Mouse (Mus musculus): Measurements from ENCODE around the gene Gna14.

The Gna14 gene

GRCm38 (mm10) chr19:16593975-16594317 lies 158.4 kb downstream of the Gna14 start:
- DNase-seq (ENCODE audit: low spot score): no peak

DNA sequence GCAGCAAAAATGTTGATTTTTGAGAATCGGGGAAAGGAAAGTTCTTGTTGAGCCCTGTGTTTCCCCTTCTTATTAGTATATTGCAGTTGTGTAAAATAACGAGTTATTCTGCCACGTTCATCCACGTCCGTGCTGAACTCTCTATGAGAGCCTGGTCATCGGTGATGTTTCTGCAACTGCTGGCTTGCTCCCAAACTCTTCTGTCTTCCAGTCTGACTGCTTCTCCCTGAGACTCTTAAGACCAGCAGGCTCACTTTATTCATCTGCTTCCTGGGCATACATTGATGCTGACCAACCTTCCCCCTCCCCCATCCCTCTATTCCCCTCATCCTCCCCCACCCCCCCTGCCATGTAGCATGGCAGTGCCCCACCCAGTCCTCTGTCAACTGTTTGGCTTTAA lies 161.7 kb downstream of the Gna14 start:
- DNase-seq (ENCODE audit: low spot score): no peak

DNA sequence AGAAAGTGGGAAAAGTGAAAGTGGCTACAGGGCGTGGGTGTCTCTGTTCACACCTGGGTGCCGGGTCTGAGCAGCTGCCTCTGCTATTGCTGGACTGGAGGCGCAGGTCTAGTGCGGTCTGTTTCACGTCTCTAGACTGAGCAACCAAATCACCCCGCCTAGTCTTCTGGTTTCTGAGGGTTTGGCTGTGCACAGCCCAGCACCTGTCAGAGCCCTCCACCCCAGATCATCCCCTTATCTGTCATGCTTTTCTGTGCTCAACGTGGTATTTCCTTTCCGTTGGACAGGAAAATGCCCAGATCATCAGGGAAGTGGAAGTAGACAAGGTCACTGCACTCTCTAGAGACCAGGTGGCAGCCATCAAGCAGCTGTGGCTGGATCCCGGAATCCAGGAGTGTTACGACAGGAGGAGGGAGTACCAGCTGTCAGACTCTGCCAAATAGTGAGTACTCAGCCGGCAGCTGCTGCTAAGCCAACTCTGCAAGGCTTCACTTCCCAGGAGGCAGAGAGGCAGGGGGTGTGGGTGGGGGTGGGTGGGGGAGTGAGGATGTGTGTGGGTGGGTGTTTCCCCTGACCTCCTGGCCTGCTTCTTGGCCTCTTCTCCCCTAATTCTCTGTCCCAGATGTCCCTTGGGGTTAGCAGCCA lies 163.2 kb downstream of the Gna14 start:
- DNase-seq (ENCODE audit: low spot score): peak; percentile 11

DNA sequence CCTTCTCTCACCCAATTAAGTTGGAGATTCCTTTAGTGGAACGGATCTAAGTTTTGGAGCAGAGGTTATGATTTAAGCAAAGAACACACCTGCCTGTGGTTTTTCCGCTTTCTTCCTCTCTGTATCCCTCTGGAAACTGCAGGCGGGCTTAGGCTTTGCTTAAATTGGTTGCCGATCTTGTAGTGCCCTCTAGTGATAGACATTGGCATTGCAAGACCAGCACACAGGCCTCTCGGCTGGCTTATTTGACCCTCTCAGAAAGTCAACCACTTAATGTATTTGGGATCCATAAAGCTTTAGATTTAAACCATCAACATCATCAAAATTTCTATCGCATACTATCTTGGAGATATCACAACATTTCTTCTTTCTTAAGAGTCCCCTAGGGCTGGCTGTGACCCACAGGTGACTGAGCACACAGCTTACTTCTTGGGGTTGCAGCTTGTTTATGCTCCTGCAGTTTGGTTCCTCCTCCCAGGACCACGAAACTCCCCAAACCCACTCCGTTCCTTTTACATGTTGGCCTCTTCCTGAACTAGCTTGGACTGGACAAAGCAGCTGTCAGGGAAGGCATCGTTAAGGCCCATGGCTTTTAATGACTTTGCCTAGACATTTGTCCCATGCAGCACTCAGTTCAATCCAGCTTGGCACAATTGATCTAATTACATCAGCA lies 163.9 kb downstream of the Gna14 start:
- peak; percentile 75 for DNase-seq (ENCODE audit: low spot score)

- DNase-seq (ENCODE audit: low spot score): no peak
Observed at GRCm38 (mm10) chr19:16602026-16602425, 166.5 kb downstream of the Gna14 start.

DNA sequence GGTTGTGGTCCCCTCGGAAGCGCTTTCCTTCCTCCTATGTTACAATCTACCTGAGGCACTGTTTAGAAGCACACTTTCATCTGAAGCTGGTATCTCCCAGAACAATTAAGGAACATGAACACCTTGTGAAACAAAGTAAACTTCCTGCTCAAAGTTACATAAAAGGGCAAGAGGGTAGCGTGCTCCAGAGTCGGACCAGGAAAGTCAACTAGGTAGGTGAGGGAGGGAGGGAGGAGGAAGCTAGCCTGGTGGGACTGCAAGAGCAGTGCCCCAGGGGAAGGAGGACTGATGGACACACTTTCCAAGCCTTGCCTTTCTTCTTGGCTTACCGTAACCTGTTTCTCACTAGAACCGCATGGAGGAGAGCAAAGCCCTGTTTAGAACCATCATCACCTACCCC lies 172.1 kb downstream of the Gna14 start:
- no peak for DNase-seq (ENCODE audit: low spot score)

GRCm38 (mm10) chr19:16623154-16623553 lies 187.6 kb downstream of the Gna14 start:
- no peak for DNase-seq (ENCODE audit: low spot score)

DNA sequence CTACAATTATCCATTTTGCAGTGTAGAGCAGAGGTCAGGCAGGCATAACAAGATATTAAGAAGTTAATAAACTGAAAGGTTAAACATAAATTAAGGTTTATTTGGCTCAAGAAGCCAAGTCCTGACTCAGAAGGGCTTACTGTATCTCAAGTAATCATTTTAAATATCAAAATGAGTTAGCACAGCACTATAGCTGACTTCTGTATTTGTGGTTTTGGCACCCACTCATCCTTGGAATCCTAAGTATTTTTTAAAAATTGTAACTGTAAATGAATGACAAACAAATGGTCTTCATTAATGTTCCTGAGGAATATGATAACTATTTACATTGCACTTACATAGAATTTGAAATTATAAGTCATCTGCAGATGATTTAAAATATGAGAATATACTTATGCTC lies 189.4 kb downstream of the Gna14 start:
- DNase-seq (ENCODE audit: low spot score): no peak

DNA sequence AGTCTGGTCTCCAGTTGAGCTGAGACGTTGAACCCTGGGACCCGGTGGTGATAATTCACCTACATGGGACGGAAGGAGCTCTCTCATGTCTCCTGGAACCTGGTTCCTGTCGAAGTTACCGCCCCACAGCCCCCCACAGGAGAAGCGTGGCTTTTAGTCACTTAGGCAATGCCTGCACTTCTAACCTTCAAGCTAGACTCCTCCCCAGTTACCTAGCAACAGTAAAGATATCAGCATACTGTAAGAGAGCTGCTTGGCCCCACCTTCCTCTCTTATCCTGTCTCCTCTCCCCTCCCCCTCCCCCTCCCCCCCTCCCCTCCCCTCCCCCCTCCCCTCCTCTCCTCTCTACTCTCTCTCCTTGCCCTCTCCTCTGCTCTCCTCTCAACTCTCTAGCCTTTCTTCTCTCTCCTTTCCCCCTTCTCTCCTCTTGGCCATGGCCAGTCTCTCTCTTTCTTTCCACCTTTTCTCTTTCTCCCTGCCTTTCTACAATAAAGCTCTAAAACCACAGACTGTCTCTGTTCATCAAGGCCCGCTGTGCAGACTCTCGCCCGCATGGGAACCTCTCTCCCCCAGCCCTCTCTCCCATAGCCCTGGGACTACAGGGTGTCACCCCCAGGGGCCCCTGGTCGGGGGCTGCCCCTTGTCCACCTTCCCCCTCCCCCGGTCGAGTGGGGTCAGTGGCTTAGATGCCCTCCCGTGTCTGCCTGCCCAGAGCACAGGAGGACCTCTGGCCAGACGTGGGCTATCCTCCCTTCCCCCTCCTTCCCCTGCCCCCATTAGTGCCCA lies 190.2 kb downstream of the Gna14 start:
- no peak for DNase-seq (ENCODE audit: low spot score)

Measured in urinary bladder, postnatal 14 days (tissue).